Mouse (Mus musculus): ENCODE results near the gene Fhl1. TPM values are rescaled to one million over a fixed set of nuclear protein-coding genes. Genes with fewer than 3 reads are reported as not detected.

Gene Fhl1
- polyA plus RNA-seq, 1 experiment from 2014 or later, result 87.0 TPM

DNA sequence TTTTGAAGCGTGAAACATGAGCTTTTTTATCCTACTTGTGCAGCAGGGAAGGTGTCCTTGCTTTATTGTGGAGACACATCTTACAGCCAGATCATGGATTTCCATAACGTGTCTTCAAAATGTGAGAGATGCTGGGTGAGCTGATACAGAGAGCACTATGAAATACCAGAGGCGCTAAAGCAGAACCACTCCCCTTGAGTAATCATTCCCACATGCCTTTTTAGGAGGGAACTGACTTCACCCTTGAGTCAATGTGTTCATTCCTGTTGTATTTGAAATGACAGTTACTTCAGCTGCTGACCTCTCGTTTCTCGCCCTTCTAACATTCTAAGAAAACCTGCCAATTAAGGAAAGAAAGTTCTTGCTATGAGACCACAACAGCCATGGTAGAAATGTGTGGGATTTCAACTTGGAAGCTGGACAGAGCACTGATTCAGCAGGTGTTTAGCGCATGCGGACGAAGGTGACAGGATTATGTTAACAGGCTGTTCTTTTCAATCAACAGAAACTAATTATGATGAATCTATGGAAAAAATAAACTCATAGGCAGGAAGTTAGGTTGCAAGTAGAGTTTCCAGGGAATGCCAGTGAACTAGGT, 27.5 kb upstream of the Fhl1 start:
- Histone ChIP-seq H3K4me2 (replicated peaks; ENCODE audit: low read depth, low read length) (no peak overlapping the region), H3K9me3 (ENCODE audit: control insufficient read depth, low read length) (no peaks in the 10 kb centered on the region), H3K4me1 (replicated peaks; ENCODE audit: control insufficient read depth, insufficient read depth, low read length) (no peaks in the 10 kb centered on the region), H3K36me3 (ENCODE audit: control insufficient read depth, insufficient read depth, low read length) (no peaks in the 10 kb centered on the region), H3K4me3 (ENCODE audit: low read depth, low read length) (no peak overlapping the region), H3K27ac (ENCODE audit: low read depth, low read length) (no peak overlapping the region), H3K9ac (ENCODE audit: low read depth, low read length) (no peak overlapping the region), H3K27me3 (ENCODE audit: control insufficient read depth, insufficient read depth, low read length) (no peaks in the 10 kb centered on the region)
- ATAC-seq (ENCODE audit: low FRiP score) (no peak), DNase-seq (ENCODE audit: low spot score) (no peak)
- 84% methylated on average over 8 of the region's 8 CpGs for WGBS

DNA sequence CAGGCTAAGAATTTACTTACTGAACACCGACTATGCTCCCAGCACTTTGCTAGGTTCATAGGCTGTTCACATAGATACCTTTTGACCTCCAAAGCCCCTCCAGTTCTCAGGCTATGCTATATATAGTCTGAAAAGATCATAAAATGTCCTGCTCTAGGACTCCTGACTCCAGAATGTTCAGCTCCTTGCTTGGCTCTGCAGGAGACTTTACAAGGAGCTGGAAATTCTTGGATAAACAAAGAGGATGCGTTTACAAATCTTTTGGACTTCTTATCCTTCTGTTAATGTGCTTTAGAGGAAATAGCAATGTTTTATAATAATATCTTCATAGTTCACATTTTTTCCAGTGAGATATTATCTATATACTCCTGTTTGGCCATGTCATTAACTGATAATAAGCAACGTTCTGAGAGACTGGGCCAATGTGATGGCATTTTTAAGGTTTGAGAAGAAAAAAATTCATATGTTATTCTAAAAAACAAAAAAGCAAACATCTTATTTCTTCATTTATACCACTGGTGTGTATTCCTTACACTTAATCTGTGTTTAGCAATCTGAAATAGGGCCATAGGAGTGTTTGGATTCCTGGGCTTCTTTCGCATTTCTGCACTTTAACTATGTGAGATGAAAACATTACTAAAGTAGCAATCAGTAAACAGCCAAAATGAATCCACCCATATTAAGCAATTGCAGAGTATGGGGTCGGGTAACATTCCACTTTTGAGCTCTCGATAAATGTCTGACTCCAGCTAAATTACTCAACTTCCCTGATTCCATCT, 22.8 kb upstream of the Fhl1 start:
- no peak overlapping the region for H3K4me3 ChIP-seq (ENCODE audit: low read depth, low read length)
- ATAC-seq (ENCODE audit: low FRiP score) (no peak), DNase-seq (ENCODE audit: low spot score) (no peak)
- H3K9me3 ChIP-seq (ENCODE audit: control insufficient read depth, low read length), result no peaks in the 10 kb centered on the region
- H3K27ac ChIP-seq (ENCODE audit: low read depth, low read length), result no peak overlapping the region
- no peaks in the 10 kb centered on the region for H3K36me3 ChIP-seq (ENCODE audit: control insufficient read depth, insufficient read depth, low read length)
- H3K4me2 ChIP-seq (replicated peaks; ENCODE audit: low read depth, low read length), result no peak overlapping the region
- H3K27me3 ChIP-seq (ENCODE audit: control insufficient read depth, insufficient read depth, low read length), result no peaks in the 10 kb centered on the region
- 87% methylated on average over 6 of the region's 6 CpGs for WGBS
- H3K4me1 ChIP-seq (replicated peaks; ENCODE audit: control insufficient read depth, insufficient read depth, low read length), result no peaks in the 10 kb centered on the region
- no peak overlapping the region for H3K9ac ChIP-seq (ENCODE audit: low read depth, low read length)

DNA sequence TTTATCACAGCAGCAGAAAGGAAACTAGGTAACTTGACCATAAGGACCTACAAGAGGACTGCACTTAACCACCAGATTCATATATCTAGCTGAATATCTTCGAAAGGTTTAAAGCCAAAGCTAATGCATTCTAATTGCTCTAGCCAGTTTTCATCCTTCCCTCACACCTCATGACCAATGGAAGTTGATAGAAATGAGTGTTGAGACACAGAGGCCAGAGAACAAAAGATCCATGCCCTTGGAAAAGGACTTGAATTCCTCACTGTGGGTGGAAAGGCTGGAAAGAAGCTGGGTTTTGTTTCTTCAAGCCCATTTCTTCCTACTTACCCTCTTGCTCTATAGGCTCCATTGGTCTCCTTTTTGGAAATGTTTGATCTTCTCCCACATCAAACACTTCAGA, 21.1 kb upstream of the Fhl1 start:
- Histone ChIP-seq H3K9me3 (ENCODE audit: control insufficient read depth, low read length) (no peaks in the 10 kb centered on the region), H3K27ac (ENCODE audit: low read depth, low read length) (no peak overlapping the region), H3K4me1 (replicated peaks; ENCODE audit: control insufficient read depth, insufficient read depth, low read length) (no peaks in the 10 kb centered on the region), H3K36me3 (ENCODE audit: control insufficient read depth, insufficient read depth, low read length) (no peaks in the 10 kb centered on the region), H3K9ac (ENCODE audit: low read depth, low read length) (no peak overlapping the region), H3K27me3 (ENCODE audit: control insufficient read depth, insufficient read depth, low read length) (no peaks in the 10 kb centered on the region), H3K4me3 (ENCODE audit: low read depth, low read length) (no peak overlapping the region), H3K4me2 (replicated peaks; ENCODE audit: low read depth, low read length) (no peak overlapping the region)
- DNase-seq (ENCODE audit: low spot score) (no peak), ATAC-seq (ENCODE audit: low FRiP score) (no peak)
- WGBS, result 100% methylated on average over 1 of the region's 1 CpGs

DNA sequence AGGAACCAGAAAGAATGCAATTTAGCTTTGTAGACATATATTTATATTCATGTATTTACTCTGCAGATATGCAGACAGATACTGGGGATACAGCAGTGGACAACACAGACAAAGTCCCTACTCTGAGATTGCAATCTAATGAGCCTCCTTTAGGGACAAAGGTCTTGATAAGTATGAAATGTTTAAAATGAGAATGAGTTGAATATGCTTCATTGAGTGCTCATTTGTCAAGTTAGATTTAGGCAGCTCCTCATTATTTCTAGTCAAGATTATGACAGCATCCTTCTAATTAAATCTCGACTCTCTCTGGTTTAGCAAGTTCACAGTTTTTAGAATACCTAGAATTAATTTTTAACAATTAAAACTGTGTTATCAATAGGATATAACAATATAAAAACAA, 18.9 kb upstream of the Fhl1 start:
- Histone ChIP-seq H3K9me3 (ENCODE audit: control insufficient read depth, low read length) (no peaks in the 10 kb centered on the region), H3K36me3 (ENCODE audit: control insufficient read depth, insufficient read depth, low read length) (no peaks in the 10 kb centered on the region), H3K9ac (ENCODE audit: low read depth, low read length) (no peak overlapping the region), H3K4me1 (replicated peaks; ENCODE audit: control insufficient read depth, insufficient read depth, low read length) (no peaks in the 10 kb centered on the region), H3K27ac (ENCODE audit: low read depth, low read length) (no peak overlapping the region), H3K4me3 (ENCODE audit: low read depth, low read length) (no peak overlapping the region), H3K27me3 (ENCODE audit: control insufficient read depth, insufficient read depth, low read length) (no peaks in the 10 kb centered on the region), H3K4me2 (replicated peaks; ENCODE audit: low read depth, low read length) (no peak overlapping the region)
- ATAC-seq (ENCODE audit: low FRiP score) (no peak), DNase-seq (ENCODE audit: low spot score) (no peak)
- WGBS, result 72% methylated on average over 1 of the region's 1 CpGs

DNA sequence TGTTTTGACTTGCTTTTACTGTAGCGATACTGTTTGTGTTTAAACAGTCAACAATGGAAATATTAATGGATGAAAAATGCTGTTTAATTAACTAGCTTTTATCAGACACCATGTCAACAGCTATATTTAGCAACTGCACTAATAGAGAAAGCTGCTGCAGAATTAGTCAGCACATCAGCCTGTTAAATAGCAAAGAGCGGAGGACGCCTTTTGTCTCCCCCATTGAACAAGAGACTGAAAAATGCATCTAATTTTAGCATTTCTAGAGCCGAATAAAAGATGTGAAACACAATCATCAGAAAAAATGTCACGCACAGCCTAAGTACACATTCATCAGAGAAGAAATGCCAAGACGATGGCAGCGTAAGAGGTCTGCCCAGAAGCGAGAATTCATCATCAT, 9.0 kb upstream of the Fhl1 start:
- Histone ChIP-seq H3K27me3 (ENCODE audit: control insufficient read depth, insufficient read depth, low read length) (no peaks in the 10 kb centered on the region), H3K4me2 (replicated peaks; ENCODE audit: low read depth, low read length) (no peak overlapping the region), H3K36me3 (ENCODE audit: control insufficient read depth, insufficient read depth, low read length) (no peaks in the 10 kb centered on the region), H3K27ac (ENCODE audit: low read depth, low read length) (no peak overlapping the region), H3K9me3 (ENCODE audit: control insufficient read depth, low read length) (no peaks in the 10 kb centered on the region), H3K4me3 (ENCODE audit: low read depth, low read length) (no peak overlapping the region), H3K9ac (ENCODE audit: low read depth, low read length) (no peak overlapping the region), H3K4me1 (replicated peaks; ENCODE audit: control insufficient read depth, insufficient read depth, low read length) (no peaks in the 10 kb centered on the region)
- ATAC-seq (ENCODE audit: low FRiP score) (no peak), DNase-seq (ENCODE audit: low spot score) (no peak)
- WGBS, result 75% methylated on average over 8 of the region's 8 CpGs

DNA sequence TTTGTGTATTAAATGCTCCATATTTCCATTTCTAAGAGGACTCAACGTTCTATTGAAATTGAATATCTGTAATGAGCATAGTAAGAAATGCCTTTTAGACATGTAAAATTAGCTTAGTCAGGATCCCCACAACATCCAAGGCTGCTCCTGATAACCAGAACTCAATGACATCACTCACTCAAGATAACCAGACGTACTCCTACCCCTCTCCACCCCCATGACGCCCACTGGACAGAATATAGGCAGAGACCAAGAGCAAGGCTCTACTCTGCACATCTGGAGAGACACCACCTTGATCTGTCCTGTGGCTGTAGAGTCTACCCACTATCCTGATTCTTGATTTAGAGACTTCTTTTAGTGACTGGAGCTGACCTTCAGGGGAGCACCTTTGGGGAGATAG, 3.1 kb upstream of the Fhl1 start:
- Histone ChIP-seq H3K4me2 (replicated peaks; ENCODE audit: low read depth, low read length) (no peak overlapping the region), H3K27ac (ENCODE audit: low read depth, low read length) (no peak overlapping the region), H3K9ac (ENCODE audit: low read depth, low read length) (no peak overlapping the region), H3K9me3 (ENCODE audit: control insufficient read depth, low read length) (no peaks in the 10 kb centered on the region), H3K36me3 (ENCODE audit: control insufficient read depth, insufficient read depth, low read length) (no peaks in the 10 kb centered on the region), H3K4me3 (ENCODE audit: low read depth, low read length) (no peak overlapping the region), H3K27me3 (ENCODE audit: control insufficient read depth, insufficient read depth, low read length) (no peaks in the 10 kb centered on the region), H3K4me1 (replicated peaks; ENCODE audit: control insufficient read depth, insufficient read depth, low read length) (no peaks in the 10 kb centered on the region)
- DNase-seq (ENCODE audit: low spot score) (no peak), ATAC-seq (ENCODE audit: low FRiP score) (no peak)
- 77% methylated on average over 3 of the region's 3 CpGs for WGBS

DNA sequence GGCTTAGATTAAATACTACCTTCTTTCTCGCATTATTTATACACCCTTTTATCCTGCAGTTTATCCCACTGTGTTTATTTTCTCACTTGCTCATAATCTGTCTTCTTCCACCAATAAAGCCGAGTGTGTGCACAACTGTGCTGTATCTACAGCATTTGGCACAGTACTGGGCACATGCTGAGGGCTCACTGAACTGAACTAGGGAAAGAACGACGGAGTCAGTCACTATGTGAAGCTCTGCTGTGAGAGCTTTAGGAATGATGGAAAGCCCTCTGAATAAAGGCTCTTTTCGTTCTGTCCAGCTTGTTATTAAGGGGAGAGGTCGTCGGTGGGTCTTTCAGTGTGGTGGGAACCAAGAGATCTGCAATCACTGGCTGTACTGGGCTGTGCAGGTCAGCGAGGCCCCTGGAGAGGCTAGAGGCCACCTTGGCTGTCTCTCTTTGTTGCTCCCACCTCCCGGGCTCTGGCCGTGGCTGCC, 720 bp upstream of the Fhl1 start:
- Histone ChIP-seq H3K9ac (ENCODE audit: low read depth, low read length) (peak overlapping the region; percentile 70), H3K27me3 (ENCODE audit: control insufficient read depth, insufficient read depth, low read length) (no peaks in the 10 kb centered on the region), H3K4me3 (ENCODE audit: low read depth, low read length) (peak overlapping the region; percentile 55), H3K4me2 (replicated peaks; ENCODE audit: low read depth, low read length) (peak overlapping the region; percentile 39), H3K9me3 (ENCODE audit: control insufficient read depth, low read length) (no peaks in the 10 kb centered on the region), H3K4me1 (replicated peaks; ENCODE audit: control insufficient read depth, insufficient read depth, low read length) (no peaks in the 10 kb centered on the region), H3K27ac (ENCODE audit: low read depth, low read length) (peak overlapping the region; percentile 84), H3K36me3 (ENCODE audit: control insufficient read depth, insufficient read depth, low read length) (no peaks in the 10 kb centered on the region)
- DNase-seq (ENCODE audit: low spot score) (no peak), ATAC-seq (ENCODE audit: low FRiP score) (peak; percentile 56)
- WGBS, result 27% methylated on average over 9 of the region's 10 CpGs

DNA sequence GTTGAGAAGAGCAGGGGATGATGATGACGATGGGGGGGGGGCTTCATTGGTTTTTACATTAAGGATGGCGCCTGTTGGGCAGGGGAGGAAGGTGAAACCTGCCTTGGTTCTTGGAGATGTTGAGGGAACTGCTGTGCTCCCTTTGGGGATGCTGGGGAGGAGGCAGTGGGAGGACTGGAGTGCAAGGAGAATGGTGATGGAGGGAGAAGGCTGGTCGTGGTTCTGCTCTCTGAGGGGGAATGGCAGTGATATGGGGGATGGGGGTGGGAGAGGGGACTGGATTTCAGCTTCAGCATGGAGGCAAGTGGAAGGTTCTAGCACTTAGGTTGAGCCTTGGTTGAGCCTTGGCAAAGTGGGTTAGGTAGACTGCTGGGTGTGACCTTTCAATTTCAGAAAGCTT, 814 bp downstream of the Fhl1 start:
- H3K27ac ChIP-seq (ENCODE audit: low read depth, low read length), result no peak overlapping the region
- WGBS, result 4% methylated on average over 2 of the region's 3 CpGs
- ATAC-seq (ENCODE audit: low FRiP score) (no peak), DNase-seq (ENCODE audit: low spot score) (peak; percentile 16)
- no peaks in the 10 kb centered on the region for H3K4me1 ChIP-seq (replicated peaks; ENCODE audit: control insufficient read depth, insufficient read depth, low read length)
- H3K9ac ChIP-seq (ENCODE audit: low read depth, low read length), result peak overlapping the region; percentile 70; the same call in 1 of the 2 replicates
- peak overlapping the region; percentile 45 for H3K4me2 ChIP-seq (replicated peaks; ENCODE audit: low read depth, low read length)
- peak overlapping the region; percentile 55 for H3K4me3 ChIP-seq (ENCODE audit: low read depth, low read length)
- no peaks in the 10 kb centered on the region for H3K9me3 ChIP-seq (ENCODE audit: control insufficient read depth, low read length)
- H3K27me3 ChIP-seq (ENCODE audit: control insufficient read depth, insufficient read depth, low read length), result no peaks in the 10 kb centered on the region
- H3K36me3 ChIP-seq (ENCODE audit: control insufficient read depth, insufficient read depth, low read length), result no peaks in the 10 kb centered on the region

DNA sequence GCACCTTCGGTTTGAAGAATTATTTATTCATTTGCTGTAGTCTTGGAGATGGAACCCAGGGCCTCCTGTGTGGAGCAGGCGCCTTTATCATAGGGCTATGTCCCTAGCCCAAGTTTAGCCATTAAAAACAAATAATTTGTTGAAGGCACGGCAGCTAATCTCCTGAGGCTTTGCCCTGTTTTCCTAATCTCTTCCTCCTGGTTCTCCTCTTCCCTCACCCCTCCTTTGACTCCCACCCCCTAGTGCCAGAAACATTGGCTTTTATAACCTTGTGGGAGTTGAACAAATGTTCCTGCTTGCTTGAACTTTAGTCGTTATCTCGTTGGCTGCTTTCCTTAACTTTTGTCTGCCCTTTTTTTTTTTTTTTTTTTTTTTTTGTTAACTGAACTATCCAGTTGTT, 2.8 kb downstream of the Fhl1 start:
- 22% methylated on average over 5 of the region's 5 CpGs for WGBS
- no peaks in the 10 kb centered on the region for H3K4me1 ChIP-seq (replicated peaks; ENCODE audit: control insufficient read depth, insufficient read depth, low read length)

More for the DNA sequence above, 2.8 kb downstream of the Fhl1 start:
- DNase-seq (ENCODE audit: low spot score) (no peak), ATAC-seq (ENCODE audit: low FRiP score) (no peak)
- H3K27me3 ChIP-seq (ENCODE audit: control insufficient read depth, insufficient read depth, low read length), result no peaks in the 10 kb centered on the region
- H3K9me3 ChIP-seq (ENCODE audit: control insufficient read depth, low read length), result no peaks in the 10 kb centered on the region
- H3K36me3 ChIP-seq (ENCODE audit: control insufficient read depth, insufficient read depth, low read length), result no peaks in the 10 kb centered on the region
- no peak overlapping the region for H3K4me2 ChIP-seq (replicated peaks; ENCODE audit: low read depth, low read length)
- H3K4me3 ChIP-seq (ENCODE audit: low read depth, low read length), result no peak overlapping the region
- H3K27ac ChIP-seq (ENCODE audit: low read depth, low read length), result no peak overlapping the region
- no peak overlapping the region for H3K9ac ChIP-seq (ENCODE audit: low read depth, low read length)
